Mouse (Mus musculus) hematopoietic stem cell, adult 5-6 weeks (primary cell): ENCODE measurements around the gene Dnajc1. TPM values are rescaled to one million over a fixed set of nuclear protein-coding genes. Genes with fewer than 3 reads are reported as not detected.

Source experiments
- ATAC-seq, 2 experiments: fragments of 125-278 bp in 1 of 2; replicated peaks in 1 of 2; 2 replicates each; pipeline ENCODE4 v1.8.0; 2016 to 2017; ENCODE audit warnings: inconsistent platforms in 2 of 2, mild to moderate bottlenecking in 2 of 2, moderate number of reproducible peaks in 2 of 2, low read depth in 1 of 2, moderate TSS enrichment in 1 of 2; ENCODE audit not compliant: low FRiP score in 2 of 2, poor library complexity in 2 of 2, severe bottlenecking in 2 of 2, insufficient read depth in 1 of 2, low TSS enrichment in 1 of 2
- total RNA-seq: library from RNA; stranded (forward); fragments of 172-1452, 232-1000 nt; gene quantifications from 2 replicates; pipeline ENCODE4 v1.2.3, GENCODE M21; 2017

Dnajc1 gene
- total RNA-seq, 1 experiment from 2014 or later: 103 TPM

DNA sequence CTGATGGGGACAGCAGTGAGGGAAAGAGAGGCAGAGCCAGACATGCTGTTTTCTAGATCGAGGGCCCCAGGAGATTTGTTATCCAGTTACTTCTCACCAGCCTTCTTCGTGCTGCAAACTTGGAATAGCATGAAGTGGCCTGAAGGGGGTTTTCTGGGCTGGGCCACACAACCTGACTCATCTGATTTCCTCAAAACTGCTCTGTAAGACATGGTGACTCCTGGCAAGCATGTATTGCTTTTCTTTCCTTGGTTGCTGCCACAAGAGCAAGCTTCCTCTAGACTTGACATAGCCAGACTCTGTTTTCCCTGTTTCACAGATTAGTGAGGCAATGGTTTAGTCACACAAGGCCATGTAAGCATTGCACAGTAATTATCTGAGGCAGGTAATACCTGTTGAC is 178.6 kb downstream of the Dnajc1 start:
- ATAC-seq: no peak

DNA sequence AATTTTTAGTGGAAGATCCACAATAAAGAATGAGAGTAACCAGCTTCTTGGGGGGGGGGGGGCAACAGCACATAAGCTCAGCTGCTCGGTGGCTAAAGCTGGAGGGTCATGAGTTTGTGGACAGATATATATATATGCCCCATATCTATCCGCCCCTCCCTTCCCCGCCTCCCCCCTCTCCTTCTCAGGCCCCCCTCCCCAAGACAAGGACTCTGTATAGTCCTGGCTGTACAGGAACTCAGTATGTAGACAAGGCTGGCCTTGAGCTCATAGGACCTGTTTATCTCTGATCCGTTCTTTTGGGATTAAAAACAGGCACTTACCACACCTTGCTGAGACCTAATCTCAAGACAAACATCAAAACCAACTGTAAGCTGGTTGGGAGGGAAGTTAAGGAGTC is 182.7 kb downstream of the Dnajc1 start:
- ATAC-seq: no peak

DNA sequence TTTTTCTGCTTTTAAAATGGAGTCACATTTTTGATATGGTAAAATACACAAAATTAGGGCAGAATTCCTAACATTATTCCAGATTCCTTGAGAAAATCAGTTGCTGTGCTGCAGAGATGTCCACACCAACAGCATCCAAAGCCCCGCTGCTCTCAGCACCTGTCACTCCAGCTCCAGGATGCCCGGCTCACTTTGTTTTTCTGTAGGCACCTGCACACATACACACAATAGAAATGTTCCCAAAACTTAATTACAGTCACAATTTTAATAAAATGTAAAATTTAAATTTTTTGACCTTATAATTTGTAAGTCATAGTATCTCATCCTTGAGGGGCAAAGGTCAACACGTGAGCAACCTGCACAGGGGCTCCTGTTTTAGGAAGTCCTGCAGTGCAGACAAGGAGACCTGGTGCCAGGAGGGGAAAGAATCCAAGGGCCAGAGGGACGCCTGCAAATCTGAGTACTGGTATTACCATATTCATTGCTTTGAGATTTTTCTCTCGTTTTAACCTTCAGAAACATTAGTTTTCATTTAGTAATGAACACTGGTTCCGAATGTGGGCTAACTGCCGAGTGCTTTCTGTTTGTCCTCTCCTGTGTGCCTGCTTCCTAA is 183.3 kb downstream of the Dnajc1 start:
- no peak for ATAC-seq

DNA sequence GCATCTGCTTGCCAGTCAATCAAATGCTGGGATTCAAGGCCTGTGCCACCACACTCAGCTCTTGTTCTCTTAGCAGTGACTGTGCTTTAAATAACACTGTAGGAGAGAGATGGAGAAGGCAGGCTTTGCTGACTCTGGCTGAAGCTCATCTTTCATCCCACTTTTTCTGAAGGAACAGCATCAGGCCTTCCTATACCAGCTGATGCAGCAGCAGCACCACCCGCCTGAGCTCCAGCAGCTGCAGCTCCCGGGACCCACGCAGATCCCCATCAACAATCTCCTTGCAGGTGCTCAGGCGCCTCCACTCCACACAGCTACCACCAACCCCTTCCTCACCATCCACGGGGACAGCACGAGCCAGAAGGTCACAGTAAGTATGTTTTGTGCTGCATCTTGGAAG is 184.1 kb downstream of the Dnajc1 start:
- no peak for ATAC-seq

DNA sequence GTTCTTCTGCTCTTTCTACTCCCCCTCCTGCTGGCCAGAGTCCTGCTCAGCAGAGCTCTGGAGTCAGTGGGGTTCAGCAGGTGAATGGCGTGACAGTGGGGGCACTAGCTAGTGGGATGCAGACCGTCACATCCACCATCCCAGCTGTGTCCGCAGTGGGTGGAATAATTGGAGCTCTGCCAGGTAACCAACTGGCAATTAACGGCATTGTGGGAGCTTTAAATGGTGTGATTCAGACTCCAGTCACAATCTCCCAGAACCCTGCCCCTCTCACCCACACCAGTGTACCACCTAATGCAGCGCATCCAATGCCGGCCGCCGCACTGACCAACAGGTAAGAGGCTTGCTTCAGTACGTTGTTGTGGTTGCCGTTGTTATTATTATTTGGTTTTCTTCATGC is 185.8 kb downstream of the Dnajc1 start:
- no peak for ATAC-seq

DNA sequence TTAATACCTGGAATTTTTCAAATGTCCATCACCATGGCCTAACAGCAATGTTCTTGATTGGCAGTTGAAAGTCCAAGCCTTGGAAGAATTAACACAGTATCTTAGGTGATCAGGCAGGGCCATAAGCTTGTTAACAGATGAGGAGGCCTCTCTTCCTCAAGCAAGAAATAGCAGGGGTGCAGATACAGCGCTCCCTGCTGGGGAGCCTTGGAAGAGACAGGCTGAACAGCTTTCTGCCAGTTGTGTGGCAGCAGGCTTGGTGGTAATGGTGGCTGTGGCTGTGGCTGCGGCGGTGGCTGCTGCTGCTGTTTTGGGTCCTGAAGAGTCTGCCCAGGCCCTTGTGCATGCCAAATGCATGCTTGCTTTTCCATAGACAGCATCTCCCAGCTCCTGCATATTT is 187.5 kb downstream of the Dnajc1 start:
- peak; percentile 56 to 84 for ATAC-seq

DNA sequence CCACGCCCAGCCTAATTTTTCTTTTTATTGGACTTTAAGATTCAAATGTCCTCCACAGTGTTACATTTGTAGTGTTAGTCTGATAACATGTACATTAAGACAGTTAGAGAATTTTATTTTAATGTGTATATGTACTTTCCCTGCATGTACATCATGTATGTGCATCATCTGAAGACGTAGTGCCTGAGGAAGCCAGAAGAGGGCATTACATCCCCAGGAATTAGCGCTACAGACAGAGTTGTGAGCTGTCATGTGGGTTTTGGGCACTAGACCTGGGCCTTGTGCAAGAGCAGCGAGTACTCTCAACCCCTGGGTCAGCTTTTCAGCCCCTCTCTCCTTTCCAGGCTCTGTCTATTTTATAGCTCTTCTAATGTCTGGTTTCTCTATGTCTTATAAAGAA is 189.7 kb downstream of the Dnajc1 start:
- no peak for ATAC-seq

- no peak for ATAC-seq
Observed at GRCm38 (mm10) chr2:18201820-18202462, 190.7 kb downstream of the Dnajc1 start.

DNA sequence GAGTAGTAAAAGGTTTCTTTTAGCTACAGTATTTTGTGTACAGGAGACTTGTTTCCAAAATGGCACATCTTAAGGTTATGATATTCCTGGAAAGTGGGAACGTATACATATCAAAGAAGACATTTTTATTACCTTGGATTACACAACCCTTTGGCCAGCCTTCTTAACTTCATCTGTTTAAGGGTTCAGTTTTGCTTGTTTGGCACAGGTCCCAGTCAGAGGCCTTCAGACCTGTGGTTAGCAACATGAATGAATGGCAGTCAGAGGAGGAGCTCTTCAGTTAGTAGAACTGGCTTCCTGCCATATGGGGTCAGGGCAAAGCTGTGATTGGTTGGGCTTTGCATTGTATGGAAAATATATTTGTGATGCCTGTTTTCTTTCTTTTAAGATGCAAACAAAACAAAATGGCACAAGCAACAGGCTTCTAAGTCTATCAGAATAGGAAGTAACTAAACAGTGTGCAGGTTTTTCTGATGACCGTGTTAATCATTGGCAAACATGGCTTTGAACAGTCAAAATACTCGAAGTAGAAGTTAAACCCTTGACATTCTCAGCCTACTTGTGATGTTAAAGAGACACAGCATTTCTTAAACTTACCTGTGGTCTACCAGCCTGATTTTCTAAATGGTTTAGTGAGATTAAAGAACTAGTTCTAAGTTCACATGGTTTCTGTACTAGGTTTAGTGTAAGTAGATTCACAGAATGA is 196.8 kb downstream of the Dnajc1 start:
- ATAC-seq: peak; percentile 42 to 64; a peak in 3 of 4 replicates

DNA sequence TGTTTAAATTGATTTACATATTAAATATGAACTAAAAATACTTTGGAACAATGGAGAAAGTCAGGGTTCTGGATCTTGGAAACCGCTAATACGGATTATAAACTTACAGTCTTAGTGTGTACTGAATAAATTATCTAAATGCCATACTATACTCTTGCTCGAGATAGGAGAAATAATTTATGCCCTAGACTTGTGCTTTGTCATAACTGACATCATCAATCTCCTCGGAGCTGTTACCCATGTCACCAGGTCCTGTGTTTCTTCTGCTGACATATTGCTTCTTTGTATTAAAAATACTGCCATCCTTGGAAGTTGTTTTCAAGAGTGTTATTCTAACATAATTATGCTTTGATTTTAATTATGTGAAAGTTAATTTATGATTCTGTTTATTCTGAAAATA is 197.3 kb downstream of the Dnajc1 start:
- ATAC-seq: no peak

DNA sequence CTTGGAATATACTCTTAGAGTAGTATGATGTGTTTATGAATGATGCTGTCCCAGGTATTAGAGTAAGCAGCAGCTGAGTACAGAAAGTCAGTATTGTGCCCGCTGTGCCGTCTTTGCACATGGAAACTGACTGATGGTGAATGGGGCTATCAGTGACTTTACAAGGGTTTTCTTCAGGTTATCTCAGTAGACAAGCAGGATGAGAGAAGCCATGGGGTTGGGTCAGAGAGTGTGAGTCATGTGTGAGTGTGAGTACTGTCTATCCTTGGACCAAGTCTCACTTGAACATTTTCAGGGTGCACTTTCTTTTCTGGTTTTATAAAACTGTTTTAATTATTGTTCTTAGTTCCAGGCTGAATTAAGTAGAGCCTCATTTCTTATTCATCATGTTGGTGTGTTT is 204.3 kb downstream of the Dnajc1 start:
- no peak for ATAC-seq

GRCm38 (mm10) chr2:18183079-18183478 is 209.6 kb downstream of the Dnajc1 start:
- no peak for ATAC-seq

DNA sequence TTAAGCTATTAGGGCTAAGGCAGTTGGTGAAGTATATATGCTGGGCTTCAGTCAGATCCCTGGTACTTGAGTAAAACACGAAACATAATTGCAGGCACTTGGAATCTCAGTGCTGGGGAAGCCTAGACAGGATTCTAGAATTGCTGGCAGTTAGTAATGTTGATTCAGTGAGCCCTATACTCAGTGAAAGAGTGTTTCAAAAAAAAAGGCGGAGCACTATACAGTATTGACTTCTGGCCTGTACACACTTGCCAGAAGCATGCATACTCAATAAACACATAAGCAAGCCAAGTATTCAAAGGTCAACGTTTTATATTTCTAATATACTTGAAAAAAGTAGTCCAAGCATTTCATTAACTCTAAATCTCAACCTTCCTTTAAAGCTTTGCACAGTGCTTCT is 211.0 kb downstream of the Dnajc1 start:
- ATAC-seq: no peak

- no peak for ATAC-seq
Observed at GRCm38 (mm10) chr2:18180323-18180722, 212.3 kb downstream of the Dnajc1 start.

DNA sequence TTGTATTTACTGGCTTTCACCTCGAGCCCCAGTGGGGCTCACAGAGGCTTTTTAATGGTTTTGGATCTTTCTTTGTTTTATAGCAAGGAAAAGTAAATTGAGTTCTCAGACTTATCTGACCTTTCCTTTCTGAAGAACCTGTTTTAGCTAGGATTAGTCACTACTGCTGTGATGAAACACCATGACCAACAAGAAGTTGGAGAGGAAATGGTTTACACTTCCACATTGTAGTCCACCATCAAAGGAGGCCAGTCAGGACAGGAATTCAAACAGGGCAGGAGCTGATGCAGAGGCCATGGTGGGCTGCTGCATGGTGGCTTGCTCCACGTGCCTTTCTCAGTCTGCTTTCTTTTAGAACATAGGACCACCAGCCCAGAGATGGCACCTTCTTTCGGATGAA is 216.4 kb downstream of the Dnajc1 start:
- no peak for ATAC-seq

GRCm38 (mm10) chr2:18175234-18175633 is 217.4 kb downstream of the Dnajc1 start:
- ATAC-seq: no peak

- peak; percentile 64 to 71 for ATAC-seq
Observed at GRCm38 (mm10) chr2:18169174-18169948, 223.3 kb downstream of the Dnajc1 start.

GRCm38 (mm10) chr2:18165511-18165910 is 227.1 kb downstream of the Dnajc1 start:
- ATAC-seq: no peak
